Mouse (Mus musculus) B cell, adult 2 months (primary cell): ENCODE measurements at regions not wholly inside any gene's neighbourhood (a gene's known extent, or its start where the extent isn't known, plus 50 kb on each side); places are given as distances from the start of the nearest gene placed in this dataset.

ENCODE experiments used
- DNase-seq, 2 experiments: peaks; one replicate each; pipeline ENCODE4 v3.0.0; 2022

GRCm38 (mm10) chr13:51227836-51228235 is 57.0 kb downstream of the Nxnl2 start:
- no peak for DNase-seq

- no peak for DNase-seq
Observed at GRCm38 (mm10) chr13:51228862-51229770, 58.3 kb downstream of the Nxnl2 start.

DNA sequence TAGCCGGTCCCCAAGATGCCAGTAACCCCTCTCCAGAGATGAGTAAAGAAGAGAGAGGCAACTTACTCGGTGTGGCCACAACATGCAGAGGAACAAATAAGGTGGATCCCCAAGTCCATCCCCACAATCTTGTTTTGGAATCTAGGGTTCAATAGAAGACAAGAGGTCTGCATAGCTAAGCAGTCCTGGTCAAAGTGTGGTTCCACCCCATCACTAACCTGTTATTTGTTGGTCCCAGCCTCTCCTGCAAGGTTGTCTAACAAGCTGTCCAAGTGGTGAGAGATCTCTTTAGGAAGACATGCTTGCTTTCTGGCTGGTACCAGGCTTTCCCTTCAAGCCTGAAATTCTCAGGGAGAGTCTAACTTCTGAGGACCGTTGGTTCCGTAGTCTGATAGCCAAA is 59.0 kb downstream of the Nxnl2 start:
- DNase-seq: no peak

GRCm38 (mm10) chr13:51231586-51231985 is 60.8 kb downstream of the Nxnl2 start:
- no peak for DNase-seq

GRCm38 (mm10) chr13:51247378-51247777 is 76.6 kb downstream of the Nxnl2 start:
- DNase-seq: no peak

GRCm38 (mm10) chr13:51253371-51253770 is 82.5 kb downstream of the Nxnl2 start:
- DNase-seq: no peak

DNA sequence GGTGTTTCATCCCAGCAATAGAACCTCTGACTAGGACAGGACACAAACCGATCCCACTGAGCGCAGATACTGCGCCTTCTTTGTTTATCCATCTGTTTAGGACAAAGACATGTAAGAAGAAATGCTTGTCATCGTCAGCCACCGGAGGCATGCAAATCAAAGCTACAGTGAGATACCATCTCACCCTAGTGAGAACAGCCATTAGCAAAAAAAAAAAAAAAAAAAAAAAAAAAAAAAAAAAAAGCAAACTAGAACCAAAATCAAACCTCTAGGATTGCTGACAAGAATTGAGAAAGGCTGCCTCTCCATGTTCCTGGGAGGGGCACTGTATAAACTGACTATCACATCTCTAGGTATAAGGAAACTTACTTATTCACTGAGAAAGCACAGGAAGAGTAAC is 84.9 kb downstream of the Nxnl2 start:
- DNase-seq: no peak

GRCm38 (mm10) chr13:51258752-51259721 is 88.2 kb downstream of the Nxnl2 start:
- no peak for DNase-seq

- no peak for DNase-seq
Observed at GRCm38 (mm10) chr13:51261619-51262018, 90.8 kb downstream of the Nxnl2 start.

GRCm38 (mm10) chr13:51272786-51273185 is 102.0 kb downstream of the Nxnl2 start:
- peak; percentile 12 to 17 for DNase-seq

DNA sequence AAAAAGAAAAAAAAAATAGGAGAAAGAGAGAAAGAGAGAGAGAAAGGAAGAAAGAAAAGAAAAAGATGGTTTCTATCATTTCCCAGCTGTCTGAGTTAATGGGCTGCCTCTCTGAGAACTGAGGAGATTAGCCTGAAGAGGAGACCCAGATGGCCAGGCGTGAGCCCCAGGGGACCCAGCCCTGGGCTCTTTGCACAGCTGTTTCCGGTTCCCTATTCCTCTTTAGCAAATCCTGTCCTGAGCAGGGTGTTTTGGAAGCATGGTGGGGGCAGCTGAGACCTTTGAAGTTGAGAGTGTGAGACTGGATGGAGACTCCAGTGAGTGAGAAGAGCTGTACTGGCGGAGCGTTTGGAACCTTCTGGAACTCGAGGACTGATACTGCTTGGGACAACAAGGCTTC is 103.8 kb downstream of the Nxnl2 start:
- DNase-seq: peak; percentile 66 to 68

DNA sequence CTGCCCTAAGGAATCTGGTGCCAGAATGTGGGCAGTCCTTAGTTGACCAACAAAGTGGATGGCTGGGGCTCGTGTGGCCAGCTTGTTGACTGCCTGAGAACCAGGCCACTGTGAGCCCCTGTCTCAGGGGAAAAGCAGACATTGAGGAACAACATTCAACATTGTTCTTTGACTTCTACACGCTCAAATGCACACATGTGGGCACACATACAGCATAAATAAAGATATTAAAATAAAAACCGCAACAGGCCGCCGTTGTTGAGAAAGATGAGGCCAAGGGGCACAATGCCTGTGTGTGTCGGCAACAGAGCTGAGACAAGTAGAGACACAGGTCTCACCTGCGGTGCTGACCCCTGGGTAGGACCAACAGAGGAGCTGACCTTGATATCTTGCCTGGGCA is 105.8 kb downstream of the Nxnl2 start:
- DNase-seq: peak; percentile 18 to 27

GRCm38 (mm10) chr13:51277515-51277914 is 106.7 kb downstream of the Nxnl2 start:
- no peak for DNase-seq

DNA sequence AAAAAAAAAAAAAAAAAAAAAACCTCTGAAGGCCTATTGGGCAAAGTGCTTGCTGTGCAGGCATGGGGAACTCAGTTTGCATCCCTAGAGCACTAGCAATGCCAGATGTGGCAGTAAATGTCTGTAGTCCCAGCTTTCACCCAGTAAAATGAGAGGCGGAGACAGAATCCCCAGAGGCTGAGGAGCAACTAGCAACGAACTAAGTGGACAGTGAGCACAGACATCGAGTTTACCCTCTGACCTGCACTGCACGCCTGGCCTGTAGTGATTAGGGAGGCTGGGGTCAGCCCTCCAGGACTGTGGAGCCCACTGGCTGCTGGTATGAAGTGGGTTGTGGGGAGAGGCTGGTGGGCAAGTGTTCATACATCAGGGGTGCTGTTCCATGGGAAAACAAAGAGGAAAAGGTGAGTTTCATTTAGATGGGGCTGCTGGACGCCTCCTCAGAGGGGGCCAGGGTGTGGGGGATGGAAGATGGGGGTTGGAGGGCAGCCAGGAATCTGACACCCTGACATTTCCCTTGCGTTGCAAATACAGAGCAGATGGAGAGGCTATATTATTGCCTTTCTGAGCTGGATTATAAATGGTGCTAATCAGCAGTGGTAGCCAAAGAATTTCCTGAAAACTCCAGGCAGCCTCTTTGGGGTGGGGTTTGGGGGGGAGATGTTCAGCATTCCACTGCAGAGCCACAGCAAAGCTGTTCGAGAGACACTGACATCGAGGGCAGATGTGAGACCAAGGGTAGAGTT is 109.0 kb downstream of the Nxnl2 start:
- no peak for DNase-seq

- DNase-seq: no peak
Observed at GRCm38 (mm10) chr13:51280388-51280753, 109.5 kb downstream of the Nxnl2 start.

DNA sequence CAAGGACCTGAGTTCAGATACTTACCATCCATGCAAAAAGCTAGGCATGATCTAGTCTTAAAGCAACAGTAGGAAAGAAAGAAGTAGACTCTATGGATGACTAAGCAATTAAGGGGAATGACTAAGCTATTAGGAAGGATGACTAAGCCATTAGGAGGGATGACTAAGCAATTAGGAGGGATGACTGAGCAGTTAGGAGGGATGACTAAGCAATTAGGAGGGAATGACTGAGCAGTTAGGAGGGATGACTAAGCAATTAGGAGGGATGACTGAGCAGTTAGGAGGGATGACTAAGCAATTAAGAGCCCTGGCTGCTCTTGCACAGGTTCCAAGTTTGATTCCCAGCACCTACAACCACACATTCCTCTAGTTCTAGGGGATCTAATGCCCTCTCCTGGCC is 113.9 kb downstream of the Nxnl2 start:
- no peak for DNase-seq

DNA sequence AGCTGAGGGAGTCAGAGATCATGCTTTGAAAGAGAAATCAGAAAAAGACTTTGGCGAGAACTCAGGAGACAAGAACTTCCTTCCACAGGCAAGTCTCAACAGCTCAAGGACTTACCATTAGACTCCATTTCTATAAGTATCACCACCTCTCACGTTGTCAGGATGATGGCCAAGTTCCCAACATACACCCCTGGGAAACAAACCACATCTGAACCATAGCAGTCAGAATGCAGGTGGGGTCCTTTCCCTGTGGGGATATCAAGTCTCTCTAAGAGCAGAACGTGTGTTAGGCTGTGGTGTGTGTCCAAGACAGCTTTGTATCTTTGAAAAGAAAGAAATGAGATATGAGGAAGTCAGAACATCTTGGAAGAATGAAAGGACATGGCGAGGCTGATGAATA is 118.6 kb downstream of the Nxnl2 start:
- no peak for DNase-seq

DNA sequence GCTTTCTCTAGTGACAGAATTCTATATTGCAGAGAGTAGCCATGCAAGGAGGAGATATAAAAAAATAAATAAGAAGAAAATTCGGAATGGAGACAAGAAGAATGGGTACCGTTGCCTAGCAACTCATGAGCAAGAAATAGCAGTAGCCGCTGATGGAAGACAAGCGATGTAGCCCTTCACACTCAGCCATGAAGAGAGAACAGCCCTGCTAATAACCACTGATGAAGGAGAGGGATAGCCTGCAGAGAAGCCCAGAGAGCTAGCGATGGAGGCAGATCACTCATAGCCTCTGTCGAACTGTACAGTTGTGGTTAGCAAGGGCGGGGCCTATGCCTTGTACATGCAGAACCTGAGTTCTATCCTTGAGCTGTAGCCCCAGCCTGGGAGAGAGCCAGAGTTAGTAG is 118.4 kb upstream of the S1pr3 start:
- no peak for DNase-seq

GRCm38 (mm10) chr13:51290926-51291325 is 117.5 kb upstream of the S1pr3 start:
- no peak for DNase-seq

DNA sequence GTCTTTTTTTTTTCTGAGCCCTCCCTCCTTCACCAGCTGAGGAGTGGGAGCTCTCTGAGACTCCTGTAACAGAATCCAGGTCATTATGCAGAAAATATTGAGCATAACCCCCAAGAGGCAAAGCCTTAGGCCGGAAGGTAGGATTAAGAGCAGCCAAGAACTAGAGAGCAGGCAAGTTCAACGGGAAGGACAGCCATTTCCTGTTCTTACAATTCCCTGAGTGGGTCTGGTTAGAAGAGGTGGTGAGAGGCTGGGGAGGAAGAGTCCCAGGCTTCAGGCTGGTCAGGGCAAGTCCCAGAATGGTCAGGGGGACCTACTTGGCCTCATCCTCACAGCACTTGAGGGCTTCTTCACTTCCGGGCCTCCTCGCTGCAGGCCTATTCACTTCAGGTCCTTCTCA is 115.4 kb upstream of the S1pr3 start:
- DNase-seq: no peak

GRCm38 (mm10) chr13:51295872-51296271 is 112.6 kb upstream of the S1pr3 start:
- no peak for DNase-seq

DNA sequence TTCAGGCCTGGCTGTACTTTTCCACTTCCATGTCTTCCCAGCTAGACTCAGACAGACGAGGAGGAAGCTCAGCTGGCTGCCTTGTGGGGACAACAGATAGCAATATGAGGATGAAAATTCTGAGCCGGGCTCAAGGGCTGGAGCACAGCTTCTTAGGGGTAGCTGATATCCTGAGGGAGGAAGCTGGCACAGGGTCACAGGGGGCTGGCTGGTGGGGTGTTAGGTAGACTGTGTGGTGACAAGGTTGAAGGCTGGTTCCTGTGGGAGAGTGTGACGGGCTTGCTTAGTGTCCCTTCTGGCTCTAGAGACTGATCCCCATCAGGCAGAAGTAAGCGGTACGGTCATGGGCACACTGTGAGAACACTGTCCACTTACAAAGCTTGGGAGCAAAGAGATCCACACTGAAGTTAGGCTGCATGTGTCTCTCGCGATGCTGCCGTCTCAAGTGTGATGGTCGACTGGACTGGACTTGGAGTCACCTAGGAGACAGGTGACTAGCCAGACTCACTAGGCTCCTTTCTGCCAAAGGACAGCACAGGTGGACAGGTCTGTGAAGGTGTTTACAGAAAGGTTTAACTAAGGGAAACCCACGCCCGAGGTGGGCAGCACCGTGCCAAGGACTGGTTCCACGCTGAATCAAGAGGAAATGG is 111.1 kb upstream of the S1pr3 start:
- DNase-seq: no peak
